Mouse (Mus musculus) frontal cortex, postnatal 36 days (tissue): ENCODE data around the gene Celf2.
A peak's percentile ranks its signal among the peaks of the same experiment; 100 is the strongest.

Source experiments
- DNase-seq, 2 experiments: peaks; one replicate each; pipeline ENCODE4 v3.0.0; 2022; ENCODE audit warnings: low spot score in 2 of 2

Gene Celf2

GRCm38 (mm10) chr2:6695353-6695951 is 813.9 kb downstream of the Celf2 start:
- DNase-seq = no peak

GRCm38 (mm10) chr2:6689689-6690088 is 819.7 kb downstream of the Celf2 start:
- no peak for DNase-seq

GRCm38 (mm10) chr2:6678231-6678630 is 831.1 kb downstream of the Celf2 start:
- no peak for DNase-seq

- DNase-seq = no peak
Observed at GRCm38 (mm10) chr2:6677457-6677856, 831.9 kb downstream of the Celf2 start.

GRCm38 (mm10) chr2:6674401-6674800 is 835.0 kb downstream of the Celf2 start:
- DNase-seq = no peak

GRCm38 (mm10) chr2:6673418-6673817 is 835.9 kb downstream of the Celf2 start:
- no peak for DNase-seq

- peak; percentile 36 to 56 for DNase-seq
Observed at GRCm38 (mm10) chr2:6667611-6668010, 841.8 kb downstream of the Celf2 start.

GRCm38 (mm10) chr2:6659834-6660233 is 849.5 kb downstream of the Celf2 start:
- no peak for DNase-seq

GRCm38 (mm10) chr2:6653719-6654118 is 855.6 kb downstream of the Celf2 start:
- no peak for DNase-seq

- no peak for DNase-seq
Observed at GRCm38 (mm10) chr2:6651697-6652096, 857.7 kb downstream of the Celf2 start.

- no peak for DNase-seq
Observed at GRCm38 (mm10) chr2:6648877-6649276, 860.5 kb downstream of the Celf2 start.

- DNase-seq = no peak
Observed at GRCm38 (mm10) chr2:6647028-6647427, 862.3 kb downstream of the Celf2 start.

- DNase-seq = no peak
Observed at GRCm38 (mm10) chr2:6646325-6646724, 863.0 kb downstream of the Celf2 start.

- DNase-seq = no peak
Observed at GRCm38 (mm10) chr2:6642222-6642850, 867.0 kb downstream of the Celf2 start.

- no peak for DNase-seq
Observed at GRCm38 (mm10) chr2:6639370-6639769, 870.0 kb downstream of the Celf2 start.

- DNase-seq = no peak
Observed at GRCm38 (mm10) chr2:6637147-6637546, 872.2 kb downstream of the Celf2 start.

- no peak for DNase-seq
Observed at GRCm38 (mm10) chr2:6634899-6635298, 874.5 kb downstream of the Celf2 start.

- DNase-seq = no peak
Observed at GRCm38 (mm10) chr2:6633115-6633514, 876.2 kb downstream of the Celf2 start.

GRCm38 (mm10) chr2:6623802-6624201 is 885.6 kb downstream of the Celf2 start:
- DNase-seq = no peak

GRCm38 (mm10) chr2:6622082-6622481 is 887.3 kb downstream of the Celf2 start:
- no peak for DNase-seq

- DNase-seq = no peak
Observed at GRCm38 (mm10) chr2:6618856-6619255, 890.5 kb downstream of the Celf2 start.

- no peak for DNase-seq
Observed at GRCm38 (mm10) chr2:6618450-6618849, 890.9 kb downstream of the Celf2 start.

- no peak for DNase-seq
Observed at GRCm38 (mm10) chr2:6604347-6604746, 905.0 kb downstream of the Celf2 start.

- no peak for DNase-seq
Observed at GRCm38 (mm10) chr2:6603880-6604279, 905.5 kb downstream of the Celf2 start.
